Mouse (Mus musculus): ENCODE data around the gene Gkn3. TPM values are rescaled to one million over a fixed set of nuclear protein-coding genes. Genes with fewer than 3 reads are reported as not detected.
A peak's percentile ranks its signal among the peaks of the same experiment; 100 is the strongest.

The Gkn3 gene
- polyA plus RNA-seq, 1 experiment from 2014 or later: not detected

DNA sequence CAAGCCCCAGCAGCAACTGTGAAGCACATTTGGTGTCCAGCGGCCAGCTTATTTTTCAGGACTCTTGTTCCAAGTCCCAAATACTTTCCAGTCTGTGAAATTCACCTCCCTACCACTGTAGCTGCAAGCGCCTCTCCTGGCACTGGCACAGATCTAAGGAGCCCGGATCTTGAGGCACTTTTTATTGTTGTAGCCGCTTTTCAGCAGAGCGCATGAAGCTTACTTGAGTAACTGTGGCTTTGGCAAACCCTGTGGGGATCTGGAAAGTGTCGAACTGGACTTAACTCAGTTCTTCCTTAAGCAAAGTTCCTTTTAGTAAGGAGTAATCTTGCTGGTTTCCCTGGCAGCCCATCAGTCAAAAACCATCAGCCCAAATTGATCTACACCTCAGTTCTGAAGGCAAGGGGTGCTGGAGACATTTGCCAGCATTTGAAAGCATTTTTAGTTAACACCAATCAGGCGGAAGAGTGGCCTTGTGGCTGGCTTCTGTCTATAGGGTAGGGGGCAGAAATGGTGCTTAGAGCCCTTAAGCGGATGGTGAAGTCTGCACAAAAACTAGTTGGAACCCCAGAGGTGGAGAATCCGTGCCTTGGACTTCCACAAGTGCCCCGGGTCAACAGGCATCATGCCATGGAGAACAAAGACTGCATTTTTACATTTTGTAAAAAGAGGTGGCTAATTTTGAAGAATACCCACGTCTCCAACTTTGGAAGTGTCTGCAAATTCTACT is 54.2 kb downstream of the Gkn3 start:
- DNase-seq (ENCODE audit: low spot score) (peak; percentile 49), ATAC-seq (ENCODE audit: low FRiP score) (no peak)
- 15% methylated on average over 11 of the region's 11 CpGs for WGBS
- Histone ChIP-seq H3K4me2 (replicated peaks; ENCODE audit: low read depth, low read length) (peak overlapping the region; percentile 83), H3K9me3 (ENCODE audit: control insufficient read depth, low read length) (no peaks in the 10 kb centered on the region), H3K9ac (ENCODE audit: low read depth, low read length) (peak overlapping the region; percentile 83), H3K4me3 (ENCODE audit: low read depth, low read length) (peak overlapping the region; percentile 81), H3K36me3 (ENCODE audit: control insufficient read depth, insufficient read depth, low read length) (no peaks in the 10 kb centered on the region), H3K4me1 (replicated peaks; ENCODE audit: control insufficient read depth, insufficient read depth, low read length) (no peaks in the 10 kb centered on the region; the same call in 1 of the 2 replicates), H3K27ac (ENCODE audit: low read depth, low read length) (no peak overlapping the region), H3K27me3 (ENCODE audit: control insufficient read depth, insufficient read depth, low read length) (no peaks in the 10 kb centered on the region)

Other genes with a start within 250 kb of the Gkn3 start
- 4.5 and 7.4 TPM in 2 replicates for gene Antxr1, start 53.1 kb downstream of the Gkn3 start, polyA plus RNA-seq (2014; fragmentation: Nextera tagmentation; extraction: Ambion mirVana)
- not detected in 2 replicates for gene Gkn1, start 38.0 kb downstream of the Gkn3 start, polyA plus RNA-seq (2014; fragmentation: Nextera tagmentation; extraction: Ambion mirVana)
- gene Gkn2, start 15.6 kb downstream of the Gkn3 start, polyA plus RNA-seq (2014; fragmentation: Nextera tagmentation; extraction: Ambion mirVana): not detected in 2 replicates
- not detected in 2 replicates for gene Bmp10, start 40.1 kb upstream of the Gkn3 start, polyA plus RNA-seq (2014; fragmentation: Nextera tagmentation; extraction: Ambion mirVana)
- gene Arhgap25, start 144.3 kb upstream of the Gkn3 start, polyA plus RNA-seq (2014; fragmentation: Nextera tagmentation; extraction: Ambion mirVana): 2.6 and 3.2 TPM in 2 replicates
- gene Prokr1, start 201.8 kb upstream of the Gkn3 start, polyA plus RNA-seq (2014; fragmentation: Nextera tagmentation; extraction: Ambion mirVana): 2.8 and 3.6 TPM in 2 replicates